Mouse (Mus musculus): ENCODE data around the gene Foxi3.

Foxi3 gene

DNA sequence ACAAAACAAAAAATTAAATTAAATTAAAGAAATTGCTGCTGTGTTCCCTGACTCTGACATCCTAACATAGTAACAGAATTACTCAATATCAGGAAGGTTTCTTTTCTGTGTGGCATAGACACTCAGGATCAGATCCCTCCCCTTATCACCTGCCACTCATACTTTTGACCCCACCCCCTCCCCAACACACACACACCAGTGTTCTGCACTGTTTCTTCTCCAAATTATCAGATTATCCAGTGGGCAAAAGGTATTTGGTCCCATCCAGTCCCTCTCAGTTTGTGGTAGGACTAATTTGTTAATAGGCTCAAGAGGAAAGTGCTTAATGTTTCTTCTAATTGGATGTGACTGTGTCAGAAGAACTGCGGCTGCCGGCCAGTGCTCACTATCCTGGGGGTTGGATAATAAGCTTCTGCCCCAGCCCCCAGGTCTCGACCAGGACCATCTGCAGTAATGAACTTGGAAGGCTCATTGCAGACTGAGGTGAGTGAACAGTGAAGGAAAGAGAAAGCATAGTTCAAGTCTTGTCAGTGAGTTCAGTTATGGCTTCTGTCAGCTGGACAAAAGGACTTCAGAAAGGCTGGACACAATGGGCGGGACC is 39.9 kb downstream of the Foxi3 start:
- no peak for DNase-seq (ENCODE audit: low spot score)

DNA sequence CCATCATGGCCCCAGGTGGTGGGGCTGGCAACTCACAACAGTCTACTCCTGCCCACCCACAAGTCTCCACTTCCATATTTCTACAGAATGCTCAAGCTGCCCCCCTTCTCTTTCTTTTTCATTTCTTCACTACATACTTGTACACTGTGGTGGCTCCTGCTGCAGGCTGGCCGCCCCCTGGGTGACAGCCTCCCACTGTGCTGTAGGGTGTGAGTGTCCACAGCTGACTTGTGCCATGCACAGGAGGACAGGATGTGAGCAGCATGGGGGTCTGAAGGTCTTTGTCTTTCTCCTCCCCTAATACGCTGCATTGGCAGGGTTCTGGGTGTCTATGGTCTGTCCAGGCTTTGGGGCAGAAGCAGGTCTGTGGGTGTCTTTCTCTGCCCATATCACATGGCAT is 46.3 kb downstream of the Foxi3 start:
- no peak for DNase-seq (ENCODE audit: low spot score)

DNA sequence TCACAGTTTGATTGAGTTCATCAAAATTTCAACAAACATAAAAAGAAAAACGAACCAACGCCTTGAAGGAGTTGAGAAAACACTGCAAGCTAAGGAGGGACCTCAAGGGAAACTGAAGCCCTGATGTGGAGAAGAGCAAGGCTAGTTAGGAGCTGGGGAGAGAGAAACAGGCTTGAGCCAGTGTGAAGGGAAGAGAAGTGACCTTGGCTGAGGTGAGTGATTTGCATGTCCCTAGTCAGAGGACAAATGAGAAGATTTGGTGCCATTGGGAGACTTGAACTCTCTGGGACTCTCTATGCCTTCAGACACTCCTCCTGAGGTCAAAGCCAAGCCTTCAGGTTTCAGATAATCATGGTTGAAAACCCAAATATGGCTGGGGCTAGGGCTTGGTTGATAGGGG is 47.8 kb downstream of the Foxi3 start:
- DNase-seq (ENCODE audit: low spot score): no peak

All from urinary bladder, postnatal 10 days (tissue).